Mouse (Mus musculus) liver (tissue): ENCODE measurements at regions not wholly inside any gene's neighbourhood (a gene's known extent, or its start where the extent isn't known, plus 50 kb on each side); places are given as distances from the start of the nearest gene placed in this dataset.

Source experiments
- DNase-seq: peaks from one replicate; pipeline ENCODE4 v3.0.0-alpha.2; 2020; ENCODE audit warnings: mixed read lengths

DNA sequence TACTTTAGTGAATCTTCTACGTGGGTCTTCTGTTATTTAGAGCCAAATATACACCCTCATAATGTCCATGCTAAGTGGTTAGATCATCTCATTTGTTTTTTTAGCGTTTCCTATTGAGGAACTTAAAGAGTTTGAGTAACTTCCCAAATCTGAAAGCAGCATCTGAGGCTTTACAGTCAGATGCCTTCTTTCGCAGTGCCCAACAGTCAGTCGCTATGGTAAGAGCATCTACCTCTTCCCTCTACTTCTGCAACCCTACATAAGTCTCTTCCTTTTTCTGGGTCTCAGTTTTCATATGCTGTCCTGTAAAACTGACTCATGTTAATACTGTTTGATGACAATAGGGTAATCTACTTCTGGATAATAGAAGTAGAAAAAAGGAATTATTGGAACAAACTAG, 146.8 kb downstream of the Ktn1 start:
- DNase-seq: no peak

DNA sequence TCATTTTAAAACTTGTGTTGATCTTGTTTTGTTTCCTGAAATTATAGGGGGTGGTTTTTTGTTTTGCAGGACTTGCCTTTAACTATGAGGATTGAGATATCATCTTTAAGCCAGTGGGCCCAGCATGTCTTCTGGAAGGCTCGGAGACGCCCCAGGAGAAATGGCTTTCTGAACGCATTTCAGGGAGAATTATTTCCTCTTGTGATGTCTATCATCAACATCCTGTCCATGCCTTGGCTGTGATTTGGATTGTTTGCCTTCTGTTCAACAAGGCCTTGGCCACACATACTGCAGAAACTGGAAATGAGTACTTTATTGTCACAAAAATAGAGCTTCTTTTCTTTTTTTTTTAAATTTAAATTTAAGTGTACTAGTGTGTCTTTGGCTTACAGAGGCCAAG, 150.0 kb downstream of the Ktn1 start:
- DNase-seq: no peak

DNA sequence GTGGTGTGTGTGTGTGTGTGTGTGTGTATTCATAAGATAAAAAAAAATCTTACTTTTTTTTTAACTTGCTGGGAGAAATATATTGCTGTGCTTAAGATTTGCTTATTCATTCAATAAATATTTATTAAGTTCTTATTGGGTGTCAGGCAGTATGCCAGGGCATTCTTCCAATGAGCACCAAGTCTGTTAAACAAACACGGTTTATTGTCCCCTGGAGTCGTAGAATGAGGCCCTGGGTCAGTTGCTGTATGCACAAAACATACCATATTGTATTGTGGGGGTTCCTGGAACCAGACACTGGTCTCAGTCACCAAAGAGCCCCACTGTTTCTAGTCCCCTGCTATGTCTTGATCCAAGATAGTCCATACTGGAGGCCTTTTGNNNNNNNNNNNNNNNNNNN, 151.3 kb downstream of the Ktn1 start:
- no peak for DNase-seq

DNA sequence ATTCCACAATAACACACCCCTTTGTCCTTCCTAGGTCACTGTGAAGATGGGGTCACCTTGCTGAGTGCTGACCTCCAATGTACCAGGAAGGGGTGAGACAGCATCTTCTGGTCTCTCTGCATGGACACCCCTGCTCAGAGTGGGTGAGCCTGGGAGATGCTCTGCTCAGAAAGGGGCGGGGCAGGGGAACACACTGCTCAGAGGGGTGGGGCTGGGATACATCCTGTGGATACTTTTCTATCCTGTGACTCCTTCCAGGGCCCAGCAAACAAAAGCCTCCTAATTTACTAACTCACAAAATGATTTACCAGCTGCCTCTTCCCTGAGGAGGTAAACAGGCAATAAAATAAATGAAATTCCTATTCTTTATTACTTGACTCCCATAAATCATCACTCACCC, 157.0 kb downstream of the Ktn1 start:
- no peak for DNase-seq

DNA sequence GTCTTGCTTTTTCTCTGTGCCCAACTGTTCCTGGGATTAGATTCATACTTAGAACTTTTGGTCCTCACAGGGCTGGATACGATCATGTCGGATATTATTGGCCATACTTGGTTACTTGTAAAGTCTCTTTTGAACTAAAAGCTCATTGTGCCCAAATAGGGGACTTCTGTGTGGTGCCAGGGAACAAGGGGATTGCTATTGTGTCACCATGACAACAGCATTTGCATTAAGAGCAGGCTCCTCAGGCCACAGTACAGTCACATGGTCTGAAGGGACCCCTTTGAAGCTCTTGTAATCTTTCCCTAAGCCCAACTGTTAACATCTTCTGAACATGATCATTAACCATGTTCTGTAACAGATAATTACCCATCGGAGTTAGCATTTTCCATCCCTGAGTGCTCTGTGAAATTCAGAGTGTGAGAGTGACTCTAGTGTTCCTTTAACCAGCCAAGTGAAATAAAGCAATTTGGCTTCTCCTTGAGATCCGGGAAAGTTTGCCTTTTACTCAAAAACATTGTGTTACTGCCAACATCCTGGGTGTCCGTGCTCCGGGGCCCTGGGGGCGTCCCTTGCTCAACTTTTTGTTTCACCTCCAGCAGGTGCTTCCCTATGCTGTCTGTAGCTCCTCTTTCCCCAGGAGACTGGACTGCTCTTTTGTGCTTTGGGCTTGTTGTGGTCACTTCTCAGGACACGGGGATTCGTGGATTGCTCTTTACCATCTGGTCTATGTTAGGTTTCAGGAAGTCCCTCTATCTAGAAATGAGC, 157.7 kb downstream of the Ktn1 start:
- DNase-seq: no peak

DNA sequence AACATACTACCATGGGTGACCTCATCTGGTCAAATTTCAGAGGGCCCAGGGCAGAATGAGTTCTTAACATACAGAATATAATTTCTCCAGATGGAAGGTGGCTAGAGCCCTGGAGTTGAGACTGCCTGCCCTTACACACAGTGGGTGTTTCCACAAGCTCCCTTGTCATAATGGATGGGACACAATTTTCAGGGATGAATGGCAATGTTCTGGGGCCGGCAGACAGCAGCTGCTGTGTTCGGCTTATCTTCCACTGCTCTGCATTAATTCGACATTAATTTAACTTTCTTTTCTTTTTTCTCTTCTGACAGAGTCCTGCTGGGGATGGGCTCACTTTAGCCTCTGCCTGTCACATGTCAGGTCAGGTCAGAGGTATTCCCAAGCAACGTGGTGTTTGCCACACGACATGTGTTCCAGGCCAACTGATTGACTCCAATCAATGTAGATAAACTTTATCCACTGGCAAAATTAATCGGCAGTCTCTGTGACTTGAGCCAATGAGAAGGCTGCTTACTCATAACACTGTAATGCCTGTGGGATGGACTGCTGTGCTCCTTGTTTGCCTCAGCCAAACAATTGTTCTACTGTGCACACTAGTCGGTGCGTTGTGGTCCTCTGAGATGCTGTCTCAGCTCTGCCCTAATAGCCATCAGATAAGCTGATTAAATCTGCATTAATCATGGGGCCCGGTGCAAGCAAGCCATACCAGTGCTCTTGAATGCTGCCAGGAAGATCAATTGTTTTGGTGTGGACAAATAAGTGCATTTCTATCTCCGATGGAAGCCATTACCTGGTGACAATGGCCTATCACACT, 160.1 kb downstream of the Ktn1 start:
- DNase-seq: no peak

DNA sequence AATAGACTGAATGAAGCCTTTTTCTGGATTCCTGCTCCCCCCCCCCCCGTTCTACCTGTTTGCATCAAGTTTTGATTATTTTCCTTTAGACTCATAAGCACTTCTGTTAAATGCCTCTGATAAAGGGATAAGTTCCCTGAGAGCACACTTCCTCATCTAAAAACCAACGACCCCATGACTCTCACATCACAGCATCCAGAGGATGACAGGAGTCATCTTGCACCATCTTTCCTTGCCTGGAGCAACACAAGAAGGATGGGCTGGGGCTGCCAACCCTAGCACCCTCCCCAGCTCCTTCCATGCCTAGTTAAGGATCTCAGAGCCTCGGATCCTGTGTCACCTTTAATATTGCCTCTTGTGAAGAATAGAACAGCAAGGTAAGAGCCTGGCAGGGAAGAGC, 170.0 kb downstream of the Ktn1 start:
- no peak for DNase-seq

DNA sequence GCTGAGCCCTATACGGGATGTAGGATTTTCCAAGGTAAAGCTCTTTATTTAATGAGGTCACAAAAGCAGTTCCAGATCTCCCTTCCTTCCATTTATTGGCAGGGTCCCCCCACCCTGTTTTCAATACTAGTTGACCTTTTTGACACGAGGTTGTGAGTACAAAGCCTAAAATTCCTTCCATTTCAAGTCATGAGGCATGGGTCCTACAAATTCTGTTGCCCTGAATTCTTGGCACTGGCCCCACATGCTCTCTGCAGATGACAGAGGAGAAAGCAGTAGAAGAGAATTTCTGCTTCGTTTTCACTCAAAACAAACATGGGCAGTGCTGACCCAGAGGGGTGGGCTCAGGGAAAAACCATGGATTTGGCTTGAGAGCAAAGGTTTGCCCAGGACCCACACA, 170.4 kb downstream of the Ktn1 start:
- no peak for DNase-seq

DNA sequence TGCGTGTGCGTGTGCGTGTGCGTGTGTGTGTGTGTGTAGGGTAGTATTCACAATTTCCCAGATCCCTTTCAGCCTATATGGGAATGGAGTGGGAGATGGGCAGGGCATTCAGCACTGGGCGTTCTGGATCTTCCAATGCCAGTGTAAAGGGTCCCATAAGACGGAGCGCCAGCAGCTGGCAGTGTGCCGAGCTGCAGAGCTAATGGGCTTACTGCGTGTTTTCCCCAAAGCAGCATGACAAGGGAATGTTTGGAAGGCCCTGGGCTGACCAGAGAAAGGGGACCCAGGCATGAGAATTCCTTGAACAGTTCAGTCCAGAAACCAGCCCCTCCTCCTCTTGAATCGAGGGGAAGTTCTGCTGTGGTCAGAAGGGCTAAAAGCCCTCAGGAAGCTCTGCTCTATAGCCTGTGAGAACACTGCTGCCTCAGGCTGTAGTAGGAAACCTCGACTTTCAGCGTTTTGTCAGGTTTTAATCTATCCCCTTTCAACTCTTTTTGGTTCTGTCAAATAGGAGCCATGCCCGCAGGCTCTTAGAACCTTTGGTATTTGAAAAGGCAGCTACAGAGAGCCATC, 172.4 kb downstream of the Ktn1 start:
- no peak for DNase-seq

DNA sequence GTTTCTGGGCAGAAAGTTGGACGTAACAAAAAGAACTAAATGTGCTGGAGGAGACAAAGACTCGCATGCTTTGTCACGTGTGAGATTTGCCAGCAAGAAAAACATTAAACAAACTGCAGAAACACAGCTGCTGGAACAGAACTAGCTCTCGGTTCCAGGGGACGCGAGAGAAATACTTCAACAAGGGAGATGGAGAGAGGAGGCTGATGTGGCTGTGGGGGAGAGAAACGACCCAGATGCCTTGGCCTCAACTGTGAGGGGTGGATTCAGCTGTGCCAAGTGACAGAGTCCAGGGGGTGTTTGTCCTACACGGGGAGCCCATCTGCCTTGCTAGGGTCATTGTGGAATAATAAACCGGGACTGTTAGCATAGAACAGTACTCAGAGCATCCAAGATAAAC, 174.9 kb downstream of the Ktn1 start:
- DNase-seq: no peak

DNA sequence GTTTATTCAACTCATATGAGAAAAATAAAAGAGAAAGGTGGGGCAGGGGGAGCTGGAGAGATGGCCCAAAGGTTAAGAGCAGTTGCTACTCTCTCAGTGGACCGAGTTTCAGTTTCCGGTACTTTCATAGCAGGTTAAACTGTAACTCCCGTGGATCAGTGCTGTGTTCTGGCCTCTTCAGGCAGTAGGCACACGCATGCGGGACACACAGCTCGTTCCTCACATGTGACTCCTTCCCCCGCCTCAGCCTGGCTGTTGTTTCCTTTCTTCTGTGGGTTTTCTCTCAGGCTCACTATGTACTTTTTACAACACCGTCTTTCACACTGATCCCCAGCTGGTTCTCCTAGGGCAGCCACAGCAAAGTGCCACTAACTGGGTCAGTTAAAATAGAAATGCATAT, 175.4 kb downstream of the Ktn1 start:
- DNase-seq: no peak

DNA sequence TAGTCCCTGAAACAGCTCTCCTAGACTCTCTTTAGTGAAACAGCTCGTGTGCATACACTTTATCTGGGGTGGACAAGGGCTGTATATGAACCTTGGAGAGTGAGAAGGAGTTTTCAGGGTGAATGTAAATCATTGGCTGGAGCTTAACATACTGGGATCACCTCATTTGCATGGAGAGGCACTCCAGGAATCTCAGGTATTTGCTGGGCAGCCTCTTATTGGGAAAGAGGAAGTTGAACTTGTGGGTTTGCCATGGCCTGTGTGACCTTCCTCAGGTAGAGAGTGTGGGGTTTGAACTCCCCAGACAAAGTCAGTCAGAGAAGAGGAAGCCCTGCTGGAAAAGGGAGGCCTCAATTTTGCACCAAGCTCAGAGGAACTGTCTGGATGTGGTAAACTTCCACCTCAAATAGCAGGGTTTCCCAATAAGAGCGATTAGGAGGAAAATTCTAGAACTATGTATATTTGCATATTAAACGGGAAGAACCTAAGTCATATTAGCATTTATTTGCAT, 177.3 kb downstream of the Ktn1 start:
- no peak for DNase-seq

DNA sequence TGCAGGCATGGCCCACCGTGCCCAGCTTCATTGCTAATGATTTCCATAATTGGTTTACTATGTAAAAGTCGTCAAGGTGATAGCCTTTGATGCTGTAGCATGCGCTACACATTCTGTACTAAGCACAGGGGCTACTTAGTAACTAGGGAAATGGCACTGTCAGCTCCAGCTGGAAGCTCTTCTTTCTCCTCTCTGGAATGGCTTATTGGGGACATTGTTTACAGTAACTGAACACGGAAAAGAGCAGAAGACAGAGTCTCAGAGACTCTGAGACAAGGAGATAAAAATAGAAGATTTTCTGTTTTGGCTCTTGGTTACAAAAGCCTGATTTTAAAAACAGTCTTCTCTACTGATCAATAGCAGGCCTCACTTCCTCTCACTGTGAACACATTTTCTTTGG, 178.3 kb downstream of the Ktn1 start:
- no peak for DNase-seq

DNA sequence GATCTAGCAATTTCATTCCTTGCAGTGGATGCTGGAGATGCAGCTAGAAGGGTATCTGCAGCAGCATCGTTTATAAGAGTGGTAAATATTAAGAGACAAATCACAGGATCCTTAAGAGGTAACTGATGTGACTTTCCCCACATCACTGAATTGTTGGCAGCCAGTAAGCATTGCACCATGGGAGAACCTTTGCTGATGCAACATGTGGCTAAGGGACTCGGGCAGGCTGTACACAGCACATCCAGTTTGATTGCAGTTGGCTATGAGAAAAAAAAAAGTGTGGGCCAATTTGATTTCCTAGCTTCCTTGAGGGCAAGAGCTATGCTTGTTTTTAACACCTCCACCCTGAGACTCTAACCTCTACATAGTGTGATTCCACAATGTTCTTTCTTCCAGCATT, 179.4 kb downstream of the Ktn1 start:
- no peak for DNase-seq

DNA sequence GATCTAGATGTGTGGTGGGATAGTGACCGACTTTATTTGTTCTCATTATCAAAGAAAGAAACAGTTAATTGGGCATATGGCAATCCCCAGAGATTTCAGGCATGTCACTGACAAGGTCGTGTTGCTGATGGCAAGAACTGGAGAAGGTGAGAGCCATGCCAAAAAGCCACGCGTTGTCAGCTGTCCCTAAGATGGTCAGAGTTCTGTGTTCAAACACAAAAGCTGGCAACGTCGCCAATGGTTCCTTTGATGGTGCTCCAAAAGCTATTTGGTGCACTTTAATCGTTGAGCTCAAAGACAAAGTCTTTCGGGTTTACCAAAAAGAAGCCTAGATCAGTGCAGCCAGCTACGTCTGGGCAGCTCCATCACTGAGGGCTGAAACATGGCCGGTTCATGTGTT, 185.4 kb downstream of the Ktn1 start:
- no peak for DNase-seq

DNA sequence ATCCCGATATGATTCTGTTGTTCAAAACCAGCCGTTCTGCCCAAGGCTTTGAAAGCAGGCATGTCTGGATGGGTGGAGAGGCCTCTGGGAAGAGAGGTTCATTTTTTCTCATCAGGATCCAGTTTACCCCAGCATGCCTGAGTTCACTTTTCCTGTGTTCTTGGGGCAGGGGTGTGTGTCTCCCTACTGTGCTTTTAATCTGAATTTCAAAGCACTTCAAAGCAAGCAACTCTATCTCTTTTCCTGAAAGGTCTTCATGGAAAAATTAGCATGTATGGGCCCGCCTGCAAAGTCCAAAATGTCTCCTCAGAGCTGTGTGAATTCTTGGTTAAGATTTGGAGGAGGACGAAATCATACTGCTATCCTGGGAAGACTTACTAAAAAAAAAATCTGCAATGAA, 187.2 kb downstream of the Ktn1 start:
- no peak for DNase-seq

DNA sequence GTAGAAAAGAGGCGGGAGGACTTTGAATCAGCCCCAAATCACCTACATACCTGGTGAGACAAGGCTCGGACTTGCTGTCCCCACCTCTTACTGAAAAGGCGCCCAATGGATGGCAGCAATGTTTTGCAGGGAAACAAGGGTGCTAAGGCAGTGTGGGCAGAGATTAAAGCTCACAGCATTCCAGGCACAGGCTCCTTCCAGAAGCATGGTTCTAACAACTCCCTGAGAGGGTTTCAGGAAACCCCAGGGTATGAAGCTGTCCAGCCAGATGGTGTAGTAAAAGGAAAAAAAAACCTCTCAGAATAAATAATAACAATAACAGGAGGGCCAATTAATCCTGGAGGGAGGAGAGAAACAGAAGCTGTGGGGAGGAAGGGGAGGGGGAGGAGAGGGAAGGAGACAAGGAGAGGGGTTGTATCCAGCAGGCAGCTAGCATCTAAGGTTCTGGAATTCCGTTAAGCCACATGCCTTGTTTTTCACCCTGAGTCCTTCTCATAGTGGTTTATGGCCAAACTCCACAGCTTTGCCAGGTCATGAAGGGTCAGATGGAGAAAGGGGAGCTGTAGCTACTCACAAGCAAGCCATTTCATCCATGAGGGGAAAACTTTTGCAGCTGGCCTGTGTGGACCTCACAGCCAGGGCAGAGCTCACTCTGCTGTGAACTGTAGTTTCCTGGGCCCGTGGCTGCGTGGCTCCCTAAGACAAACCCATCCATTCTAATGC, 191.4 kb downstream of the Ktn1 start:
- DNase-seq: no peak

DNA sequence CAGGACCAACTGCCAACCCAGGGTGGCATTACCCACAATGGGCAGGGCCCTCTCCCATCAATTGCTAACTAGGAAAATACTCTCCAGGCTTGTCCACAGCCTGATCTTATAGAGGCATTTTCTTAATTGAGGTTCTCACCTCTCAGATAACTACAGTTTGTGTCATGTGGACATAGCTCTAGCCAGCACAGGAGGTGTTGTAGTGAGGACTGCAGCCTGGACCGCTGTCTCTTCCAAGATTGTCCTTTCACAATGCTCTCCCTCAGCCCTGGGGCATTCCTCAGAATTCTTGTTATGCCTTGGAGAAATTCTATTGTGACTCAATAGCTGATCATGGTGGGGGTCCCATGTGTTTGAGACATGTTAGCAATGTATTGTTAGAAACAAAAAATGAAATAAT, 196.1 kb downstream of the Ktn1 start:
- no peak for DNase-seq

DNA sequence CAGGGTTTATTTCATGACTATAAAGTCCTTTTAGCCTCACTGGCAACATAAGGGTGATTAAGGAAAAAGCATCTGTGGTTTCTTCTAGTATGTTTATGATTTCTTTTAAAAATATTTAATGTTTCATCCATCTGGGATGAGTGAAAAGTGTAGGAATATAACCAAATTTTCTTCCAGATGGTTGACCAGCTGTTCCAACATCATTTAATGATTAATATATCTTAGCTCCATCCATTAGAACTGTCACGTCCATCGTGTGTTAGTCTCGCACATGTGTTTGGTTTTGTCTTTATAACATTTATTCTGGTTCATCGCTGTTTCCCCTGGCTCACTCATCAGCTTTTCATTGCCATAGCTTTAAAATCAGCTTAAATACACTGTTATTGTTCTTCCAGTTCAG, 200.6 kb downstream of the Ktn1 start:
- no peak for DNase-seq

DNA sequence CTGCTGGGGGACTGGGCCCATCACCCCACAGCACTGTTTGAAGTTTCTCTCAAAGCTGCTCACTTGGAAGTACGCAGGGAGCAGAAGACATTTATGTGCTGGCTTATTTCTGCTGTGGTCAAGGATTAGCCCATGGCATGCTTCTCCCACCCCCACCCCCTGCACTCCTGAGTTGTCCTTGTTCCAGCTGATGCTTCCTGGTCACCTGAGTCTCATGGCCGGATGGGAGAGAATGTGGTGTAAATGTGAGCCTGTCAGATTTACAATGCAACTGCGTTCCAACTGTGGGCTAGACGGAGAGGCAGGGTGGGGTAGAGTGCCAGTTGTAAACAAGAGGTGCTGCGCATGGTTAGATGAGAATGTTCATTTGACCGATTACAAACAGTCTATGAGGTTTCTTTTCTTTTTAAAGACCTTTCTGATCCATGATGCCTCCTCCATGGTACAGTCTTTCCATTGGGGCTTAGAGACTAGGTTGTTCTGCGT, 208.1 kb downstream of the Ktn1 start:
- DNase-seq: no peak

DNA sequence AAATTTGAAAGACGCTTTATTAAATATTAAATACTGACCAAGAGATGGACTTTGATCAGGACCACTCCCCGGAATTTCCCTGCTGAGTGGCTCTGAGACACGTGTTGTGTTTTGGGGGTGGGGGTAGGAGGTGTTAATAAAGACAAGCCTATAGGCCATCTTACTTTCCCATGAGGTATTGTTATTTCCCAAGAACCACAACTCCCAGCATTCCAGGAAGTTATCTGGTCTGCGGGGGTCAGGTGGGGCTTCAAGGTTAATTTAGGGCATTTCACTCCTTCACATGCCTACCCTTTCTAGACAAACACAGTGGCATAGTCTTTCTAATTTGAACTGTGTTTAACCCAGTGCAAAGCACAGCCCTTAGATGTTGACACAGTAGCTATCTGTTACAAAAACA, 209.0 kb downstream of the Ktn1 start:
- DNase-seq: no peak

DNA sequence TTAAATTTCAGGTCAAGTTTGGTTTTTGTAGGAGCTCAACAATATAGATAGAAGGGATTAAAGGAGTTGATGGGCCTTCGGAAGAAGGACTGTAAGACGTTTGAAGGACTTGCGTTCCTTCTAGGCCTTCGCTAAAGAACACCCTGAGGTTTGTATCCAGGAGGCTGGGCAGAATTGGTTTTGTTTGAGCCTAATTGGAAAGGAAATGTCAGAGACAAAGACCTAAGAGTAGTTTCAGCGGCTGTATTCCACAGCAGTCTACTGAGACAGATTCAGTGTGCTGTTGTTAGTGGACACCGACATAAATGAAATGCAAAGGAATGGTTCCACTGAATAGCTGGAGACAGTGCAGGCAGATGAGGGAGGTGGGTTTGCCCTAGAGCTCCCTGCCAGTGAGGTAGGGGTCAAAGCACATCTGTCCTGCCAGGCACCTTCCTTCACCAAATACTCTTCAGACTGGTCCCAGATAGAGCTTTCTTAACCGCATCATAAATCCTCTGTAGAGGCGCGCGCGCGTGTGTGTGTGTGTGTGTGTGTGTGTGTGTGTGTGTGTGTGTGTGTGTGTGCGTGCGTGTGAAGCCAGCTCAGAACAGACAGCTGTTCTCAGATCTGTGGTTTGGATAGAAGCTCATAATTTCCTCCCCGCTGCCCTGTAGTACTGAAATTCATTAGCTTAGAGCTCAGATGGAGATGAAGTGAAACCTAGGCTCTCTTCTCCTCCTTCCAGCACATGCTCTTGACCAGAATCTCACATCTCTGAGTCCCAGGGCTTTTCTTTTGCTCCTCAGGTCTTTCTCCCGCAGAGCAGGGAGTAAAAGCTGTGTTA, 209.7 kb downstream of the Ktn1 start:
- DNase-seq: no peak
